Mouse (Mus musculus) B cell, adult (primary cell): Measurements from ENCODE around the gene Ppil3. TPM values are rescaled to one million over a fixed set of nuclear protein-coding genes. Genes with fewer than 3 reads are reported as not detected.

Source experiments
- total RNA-seq: library from RNA; stranded (reverse); gene quantifications from 4 replicates; pipeline ENCODE4 v1.2.4, GENCODE M21; 2023; ENCODE audit not compliant: inconsistent age

The Ppil3 gene
- total RNA-seq, result 27.0 to 34.6 TPM (median 31.5 TPM) in 4 replicates

GRCm38 (mm10) chr1:58445143-58445722 is at the start of gene Ppil3, which contains the start of gene Nif3l1:
Gene Ppil3 (minus strand): TSS chr1:58445486.
Gene Nif3l1 (plus strand): TSS chr1:58445151.

GRCm38 (mm10) chr1:58423371-58424248 is 21.7 kb downstream of the Ppil3 start, which contains the start of gene Clk1:
Gene Clk1 (minus strand): TSS chr1:58424066.

GRCm38 (mm10) chr1:58392652-58393283 is 52.5 kb downstream of the Ppil3 start, which contains the start of gene Bzw1:
Gene Bzw1 (plus strand): TSS chr1:58392898.

Other genes starting within 250 kb of the Ppil3 start
- gene Aox4, start 235.1 kb downstream of the Ppil3 start, total RNA-seq, result 0.33 to 1.1 TPM (median 0.69 TPM) in 4 replicates
- not detected in 4 replicates for gene Aox2, start 167.2 kb downstream of the Ppil3 start, total RNA-seq
- 163 to 173 TPM (median 170 TPM) in 4 replicates for gene Bzw1, start 52.6 kb downstream of the Ppil3 start, total RNA-seq
- 1,316 to 1,538 TPM (median 1,468 TPM) in 4 replicates for gene Clk1, start 21.4 kb downstream of the Ppil3 start, total RNA-seq
- 12.1 to 18.2 TPM (median 14.0 TPM) in 4 replicates for gene Nif3l1, start 335 bp downstream of the Ppil3 start, total RNA-seq
- gene Orc2, start 59.6 kb upstream of the Ppil3 start, total RNA-seq, result 24.7 to 33.3 TPM (median 27.9 TPM) in 4 replicates
- 17.6 to 18.9 TPM (median 18.0 TPM) in 4 replicates for gene Fam126b, start 140.8 kb upstream of the Ppil3 start, total RNA-seq
- gene Ndufb3, start 140.9 kb upstream of the Ppil3 start, total RNA-seq, result 32.3 to 41.4 TPM (median 38.9 TPM) in 4 replicates